Mouse (Mus musculus): ENCODE results near the gene Crmp1.

DNA sequence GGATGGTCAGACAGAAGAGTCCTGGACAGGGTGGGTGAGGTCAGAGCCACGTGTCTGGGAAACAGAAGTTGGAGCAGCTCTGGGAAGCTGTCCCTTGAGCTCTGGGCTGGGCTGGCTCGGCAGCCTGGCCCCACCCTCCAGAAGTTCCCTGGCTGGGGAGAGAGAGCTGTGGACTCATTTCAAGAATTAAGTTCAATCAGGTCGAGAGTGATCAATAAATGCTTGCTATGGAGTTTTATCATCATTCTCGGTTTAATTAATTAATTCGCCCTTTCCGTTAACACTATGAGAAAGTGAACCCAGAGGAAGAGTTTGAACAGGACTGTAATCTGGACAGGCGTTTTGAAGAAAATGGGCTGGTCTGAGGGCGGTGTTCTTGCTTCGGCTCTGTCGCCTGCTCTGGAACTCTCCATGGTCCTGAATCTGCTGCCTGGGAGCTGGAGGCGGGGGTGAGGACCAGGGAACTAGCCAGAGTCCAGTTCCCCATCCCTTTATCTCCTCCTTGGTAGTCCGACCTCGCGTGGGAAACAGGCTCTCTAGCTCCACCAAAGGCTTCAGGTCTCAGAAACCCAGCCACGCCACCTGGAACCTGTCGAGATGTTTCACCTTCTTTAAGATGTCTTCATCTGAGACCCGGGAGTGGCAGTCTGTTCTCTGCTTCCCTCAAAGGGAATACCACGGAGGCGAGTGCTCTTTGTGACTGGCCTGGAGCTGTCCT lies 1.6 kb downstream of the Crmp1 start:
- TF ChIP-seq CTCF (IDR thresholded peaks at IDR 0.05) (no peak), EP300 (IDR thresholded peaks at IDR 0.05) (no peak)
